Mouse (Mus musculus): ENCODE measurements around the gene Gm27179.
"Not testable (repeated sequence)": the region's sequence is repeated elsewhere in the genome, so short reads cannot be mapped to it uniquely, and the experiment has no call there.

The Gm27179 gene

GRCm38 (mm10) chr14:69470122-69470708 is 42.1 kb downstream of the Gm27179 start:
- not testable (repeated sequence) for DNase-seq

- DNase-seq = not testable (repeated sequence)
Observed at GRCm38 (mm10) chr14:69467612-69468366, 44.6 kb downstream of the Gm27179 start.

GRCm38 (mm10) chr14:69464465-69464864 is 47.9 kb downstream of the Gm27179 start:
- DNase-seq = not testable (repeated sequence)

Measured in cerebellum, adult 9-11 months (tissue).